Mouse (Mus musculus) embryonic facial prominence, embryonic 14.5 days (tissue): ENCODE data around the gene Lcn2. TPM values are rescaled to one million over a fixed set of nuclear protein-coding genes. Genes with fewer than 3 reads are reported as not detected.

ENCODE experiments used
- ATAC-seq: fragments of 200-750 bp; cut with Nextera tagmentation; 2 replicates; pipeline ENCODE4 v1.8.0; 2017; ENCODE audit warnings: low read depth, moderate number of reproducible peaks, moderate TSS enrichment
- DNase-seq: peaks from one replicate; pipeline ENCODE4 v3.0.0-alpha.2; 2015; ENCODE audit warnings: low spot score
- H3K27ac ChIP-seq: fragments of 300-500 bp; sonication (generic); replicated peaks from 2 replicates; pipeline ENCODE4 v1.5.1; 2014; ENCODE audit warnings: low read depth, mild to moderate bottlenecking, low read length, moderate library complexity
- H3K27me3 ChIP-seq: fragments of 300-500 bp; sonication (generic); replicated peaks from 2 replicates; pipeline ENCODE4 v1.6.1; 2014; ENCODE audit warnings: low read length; ENCODE audit not compliant: control insufficient read depth, insufficient read depth
- H3K36me3 ChIP-seq: fragments of 300-500 bp; sonication (generic); 2 replicates; pipeline ENCODE4 v1.6.1; 2014; ENCODE audit warnings: low read length, mixed read lengths; ENCODE audit not compliant: control insufficient read depth, insufficient read depth
- H3K4me1 ChIP-seq: fragments of 300-500 bp; sonication (generic); 2 replicates; pipeline ENCODE4 v1.6.1; 2014; ENCODE audit warnings: antibody characterized with exemption, low read length; ENCODE audit not compliant: control insufficient read depth, insufficient read depth
- H3K4me2 ChIP-seq: fragments of 300-500 bp; sonication (generic); 2 replicates; pipeline ENCODE4 v1.6.1; 2014; ENCODE audit warnings: low read depth, mild to moderate bottlenecking, low read length, moderate library complexity, mixed read lengths
- H3K4me3 ChIP-seq: fragments of 300-500 bp; sonication (generic); 2 replicates; pipeline ENCODE4 v1.5.1; 2014; ENCODE audit warnings: low read depth, mild to moderate bottlenecking, low read length
- H3K9ac ChIP-seq: fragments of 300-500 bp; sonication (generic); 2 replicates; pipeline ENCODE4 v1.6.1; 2014; ENCODE audit warnings: low read depth, mild to moderate bottlenecking, low read length, moderate library complexity, mixed read lengths
- H3K9me3 ChIP-seq: fragments of 300-500 bp; sonication (generic); 2 replicates; pipeline ENCODE4 v1.6.1; 2016; ENCODE audit warnings: low read length; ENCODE audit not compliant: control insufficient read depth
- WGBS: fragments of 180-500 bp; shearing (Covaris S2); extraction: QIAGEN DNeasy Blood & Tissue Kit; methylation state at CpG from one replicate; pipeline ENCODE4 v1.1.7; 2014; 5-methylcytosine and 5-hydroxymethylcytosine counted together
- polyA plus RNA-seq: library from polyadenylated mRNA; unstranded; fragments of >200 nt; fragmentation: Nextera tagmentation; extraction: Ambion mirVana; gene quantifications from 2 replicates; pipeline ENCODE4 v1.2.1, GENCODE M21; 2014

Gene Lcn2
- polyA plus RNA-seq, result 4.0 and 7.9 TPM in 2 replicates

GRCm38 (mm10) chr2:32387706-32388490 lies at the start of gene Lcn2:
TSS of gene Lcn2 (minus strand) at chr2:32388252.
- H3K36me3 ChIP-seq, result no peaks in the 10 kb centered on the region
- ATAC-seq, result no peak
- no peak within 1 kb of the TSS for H3K4me2 ChIP-seq
- H3K27ac ChIP-seq, result no peak within 1 kb of the TSS
- H3K27me3 ChIP-seq, result no peaks in the 10 kb centered on the region
- 58% methylated on average over 5 of the region's 5 CpGs for WGBS
- no peak within 1 kb of the TSS for H3K4me3 ChIP-seq
- no peaks in the 10 kb centered on the region for H3K4me1 ChIP-seq
- no peak for DNase-seq
- 0 out of 2 replicates have a peak within 1 kb of the TSS, but pooled peaks have one; percentile 6 for H3K9ac ChIP-seq
- no peaks in the 10 kb centered on the region for H3K9me3 ChIP-seq

- no peaks in the 10 kb centered on the region for H3K36me3 ChIP-seq
- H3K27ac ChIP-seq, result peak overlapping the region; percentile 50; the same call in 1 of the 2 replicates
- H3K9me3 ChIP-seq, result no peaks in the 10 kb centered on the region
- ATAC-seq (no peak), DNase-seq (no peak)
- peaks cover 12% of the 10 kb centered on the region for H3K4me1 ChIP-seq
- H3K9ac ChIP-seq, result no peak overlapping the region
- no peak overlapping the region for H3K4me3 ChIP-seq
- H3K27me3 ChIP-seq, result no peaks in the 10 kb centered on the region
- 44% methylated on average over 2 of the region's 2 CpGs for WGBS
- H3K4me2 ChIP-seq, result no peak overlapping the region
Measured at GRCm38 (mm10) chr2:32437612-32438166, 49.6 kb upstream of the Lcn2 start.

- peaks cover 12% of the 10 kb centered on the region for H3K4me1 ChIP-seq
- DNase-seq (peak; percentile 73), ATAC-seq (peak; percentile 68)
- no peak overlapping the region for H3K4me2 ChIP-seq
- no peaks in the 10 kb centered on the region for H3K9me3 ChIP-seq
- H3K4me3 ChIP-seq, result no peak overlapping the region
- 56% methylated on average over 3 of the region's 3 CpGs for WGBS
- H3K27me3 ChIP-seq, result no peaks in the 10 kb centered on the region
- H3K27ac ChIP-seq, result peak overlapping the region; percentile 59; the same call in 1 of the 2 replicates
- H3K36me3 ChIP-seq, result no peaks in the 10 kb centered on the region
- no peak overlapping the region for H3K9ac ChIP-seq
Measured at GRCm38 (mm10) chr2:32436686-32437372, 48.8 kb upstream of the Lcn2 start.

DNA sequence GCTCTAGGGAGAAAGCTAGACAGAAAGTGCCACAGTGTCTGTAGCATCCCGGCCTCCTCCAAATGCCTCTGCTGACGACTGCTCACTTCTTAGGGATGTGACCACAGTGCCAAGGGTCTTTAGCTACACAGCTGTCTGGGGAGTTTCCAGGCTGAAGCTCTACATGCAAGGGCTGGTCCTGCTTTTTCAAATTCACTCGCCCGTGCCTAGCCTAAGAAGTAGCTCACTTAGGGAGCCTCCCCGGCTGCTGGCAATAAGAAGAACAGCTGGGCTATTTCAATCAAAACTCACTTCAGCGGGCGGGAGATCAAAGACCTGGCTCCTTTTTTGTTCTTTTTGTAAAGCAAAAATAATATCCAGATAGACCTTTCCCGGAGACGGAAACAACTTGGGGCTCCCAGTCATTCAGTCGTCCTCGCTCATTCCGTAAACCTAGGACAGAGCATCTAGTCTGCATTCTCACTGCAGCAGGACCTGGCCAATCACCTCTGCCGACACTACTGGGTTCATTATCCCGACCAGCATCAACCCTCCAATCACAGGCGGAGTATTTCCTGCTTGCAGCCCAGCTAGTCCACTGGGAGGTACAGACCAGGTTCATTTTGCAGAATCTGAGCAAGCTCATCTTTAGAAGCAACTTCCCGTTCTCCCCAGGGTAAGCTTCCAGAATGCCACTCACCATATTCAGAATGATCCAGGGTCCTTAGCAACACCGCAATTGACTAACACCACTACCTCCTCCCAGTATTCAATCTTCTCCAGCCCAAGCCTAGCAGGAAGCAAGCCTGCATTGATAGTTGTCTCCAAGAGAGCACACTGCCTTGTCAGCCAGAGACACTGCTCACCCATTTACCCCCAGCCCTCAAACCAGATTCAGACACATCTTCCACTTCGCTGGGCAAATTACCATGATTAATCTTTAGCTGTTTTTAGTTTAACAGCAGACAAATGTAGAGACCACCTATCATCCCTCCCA lies 42.9 kb upstream of the Lcn2 start:
- ATAC-seq, result peak; percentile 95
- WGBS, result 6% methylated on average over 18 of the region's 18 CpGs

GRCm38 (mm10) chr2:32429215-32429891 lies 41.3 kb upstream of the Lcn2 start:
- Histone ChIP-seq H3K9ac (no peak overlapping the region; the same call in 1 of the 2 replicates), H3K36me3 (no peaks in the 10 kb centered on the region), H3K27me3 (no peaks in the 10 kb centered on the region), H3K4me2 (peak overlapping the region; percentile 63; the same call in 1 of the 2 replicates), H3K9me3 (no peaks in the 10 kb centered on the region), H3K27ac (peak overlapping the region; percentile 82), H3K4me3 (0 out of 2 replicates have a peak overlapping the region, but pooled peaks have one; percentile 38), H3K4me1 (peaks cover 43% of the 10 kb centered on the region)
- no peak for DNase-seq
- no peak for ATAC-seq
- WGBS, result 71% methylated on average over 4 of the region's 4 CpGs

More for the DNA sequence above, 42.9 kb upstream of the Lcn2 start:
- H3K36me3 ChIP-seq, result no peaks in the 10 kb centered on the region
- H3K4me1 ChIP-seq, result peaks cover 33% of the 10 kb centered on the region
- H3K4me3 ChIP-seq, result peak overlapping the region; percentile 38
- H3K27me3 ChIP-seq, result no peaks in the 10 kb centered on the region
- H3K27ac ChIP-seq, result peak overlapping the region; percentile 80
- peak overlapping the region; percentile 61 for H3K9ac ChIP-seq
- no peaks in the 10 kb centered on the region for H3K9me3 ChIP-seq
- peak; percentile 97 for DNase-seq
- H3K4me2 ChIP-seq, result peak overlapping the region; percentile 63

- Histone ChIP-seq H3K27ac (peak overlapping the region; percentile 82), H3K4me1 (peaks cover 51% of the 10 kb centered on the region), H3K9ac (0 out of 2 replicates have a peak overlapping the region, but pooled peaks have one; percentile 11), H3K36me3 (no peaks in the 10 kb centered on the region), H3K4me2 (peak overlapping the region; percentile 63), H3K27me3 (no peaks in the 10 kb centered on the region), H3K4me3 (no peak overlapping the region), H3K9me3 (no peaks in the 10 kb centered on the region)
- WGBS, result 45% methylated on average over 8 of the region's 8 CpGs
- ATAC-seq, result peak; percentile 80
- peak; percentile 92 for DNase-seq
Measured at GRCm38 (mm10) chr2:32428262-32428722, 40.2 kb upstream of the Lcn2 start.

DNA sequence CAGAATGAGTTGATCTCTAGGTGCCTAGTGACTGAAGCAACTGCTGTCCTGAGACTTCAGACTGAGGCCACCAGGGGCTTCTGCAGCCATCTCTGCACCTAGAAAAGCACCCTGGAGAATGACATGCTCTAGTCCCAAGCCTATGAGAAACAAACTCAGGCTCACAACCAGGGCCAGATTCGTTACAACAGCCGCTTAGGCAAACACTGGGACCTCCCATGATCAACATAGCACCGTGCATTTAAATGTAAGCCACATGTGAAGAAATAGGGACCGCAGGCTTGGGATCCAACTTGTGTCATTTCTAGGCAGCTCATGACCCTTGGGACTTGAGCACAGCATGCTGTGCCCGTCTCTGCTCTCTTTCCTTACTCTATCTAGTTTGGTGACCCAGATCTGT lies 39.7 kb upstream of the Lcn2 start:
- Histone ChIP-seq H3K27me3 (no peaks in the 10 kb centered on the region), H3K27ac (peak overlapping the region; percentile 82), H3K36me3 (no peaks in the 10 kb centered on the region), H3K9ac (no peak overlapping the region), H3K9me3 (no peaks in the 10 kb centered on the region), H3K4me1 (peaks cover 57% of the 10 kb centered on the region), H3K4me3 (no peak overlapping the region), H3K4me2 (peak overlapping the region; percentile 63; the same call in 1 of the 2 replicates)
- WGBS, result 57% methylated on average over 5 of the region's 5 CpGs
- DNase-seq (no peak), ATAC-seq (no peak)
